Mouse (Mus musculus) hindbrain, embryonic 11.5 days (tissue): Measurements from ENCODE around the gene Rgs9. TPM values are rescaled to one million over a fixed set of nuclear protein-coding genes. Genes with fewer than 3 reads are reported as not detected.
A peak's percentile ranks its signal among the peaks of the same experiment; 100 is the strongest.

Experiments
- ATAC-seq: fragments of 200-750 bp; cut with Nextera tagmentation; 2 replicates; pipeline ENCODE4 v1.8.0; 2017; ENCODE audit warnings: mild to moderate bottlenecking, moderate TSS enrichment, moderate library complexity; ENCODE audit not compliant: low FRiP score
- DNase-seq: peaks from one replicate; pipeline ENCODE4 v3.0.0-alpha.2; 2015; ENCODE audit warnings: low spot score
- H3K27ac ChIP-seq: fragments of 300-500 bp; sonication (generic); 2 replicates; pipeline ENCODE4 v1.5.1; 2014; ENCODE audit warnings: mild to moderate bottlenecking, low read depth, low read length
- H3K27me3 ChIP-seq: fragments of 300-500 bp; sonication (generic); 2 replicates; pipeline ENCODE4 v1.6.1; 2014; ENCODE audit warnings: mild to moderate bottlenecking, low read length, moderate library complexity, mixed read lengths; ENCODE audit not compliant: control insufficient read depth, insufficient read depth
- H3K36me3 ChIP-seq: fragments of 300-500 bp; sonication (generic); 2 replicates; pipeline ENCODE4 v1.6.1; 2014; ENCODE audit warnings: mild to moderate bottlenecking, low read length, moderate library complexity, mixed read lengths; ENCODE audit not compliant: control insufficient read depth, insufficient read depth
- H3K4me1 ChIP-seq: fragments of 300-500 bp; sonication (generic); replicated peaks from 2 replicates; pipeline ENCODE4 v1.6.1; 2014; ENCODE audit warnings: low read length, mixed read lengths; ENCODE audit not compliant: control insufficient read depth, insufficient read depth
- H3K4me2 ChIP-seq: fragments of 300-500 bp; sonication (generic); replicated peaks from 2 replicates; pipeline ENCODE4 v1.6.1; 2014; ENCODE audit warnings: mild to moderate bottlenecking, low read depth, low read length
- H3K4me3 ChIP-seq: fragments of 300-500 bp; sonication (generic); 2 replicates; pipeline ENCODE4 v1.5.1; 2014; ENCODE audit warnings: low read depth, low read length
- H3K9ac ChIP-seq: fragments of 300-500 bp; sonication (generic); 2 replicates; pipeline ENCODE4 v1.6.1; 2014; ENCODE audit warnings: low read depth, low read length
- H3K9me3 ChIP-seq: fragments of 300-500 bp; sonication (generic); 2 replicates; pipeline ENCODE4 v1.6.1; 2016; ENCODE audit warnings: low read length; ENCODE audit not compliant: control insufficient read depth
- WGBS: fragments of 180-500 bp; shearing (Covaris S2); extraction: QIAGEN DNeasy Blood & Tissue Kit; methylation state at CpG from one replicate; pipeline ENCODE4 v1.1.7; 2014; 5-methylcytosine and 5-hydroxymethylcytosine counted together
- polyA plus RNA-seq: library from polyadenylated mRNA; unstranded; fragments of >200 nt; fragmentation: Nextera tagmentation; extraction: Ambion mirVana; gene quantifications from 2 replicates; pipeline ENCODE4 v1.2.1, GENCODE M21; 2014

The Rgs9 gene
- polyA plus RNA-seq, 1 experiment from 2014 or later = 2.4 TPM

- no peak overlapping the region for H3K4me3 ChIP-seq
- H3K9ac ChIP-seq = no peak overlapping the region
These were observed 110.2 kb downstream of the Rgs9 start for GRCm38 (mm10) chr11:109187631-109188184.

GRCm38 (mm10) chr11:109181118-109181517 lies 116.8 kb downstream of the Rgs9 start:
- Histone ChIP-seq H3K27ac (no peak overlapping the region), H3K9ac (no peak overlapping the region), H3K27me3 (no peaks in the 10 kb centered on the region), H3K4me1 (no peaks in the 10 kb centered on the region), H3K4me3 (no peak overlapping the region), H3K4me2 (no peak overlapping the region), H3K36me3 (no peaks in the 10 kb centered on the region), H3K9me3 (no peaks in the 10 kb centered on the region)
- DNase-seq = no peak
- 70% methylated on average over 7 of the region's 7 CpGs for WGBS
- ATAC-seq = no peak

More at GRCm38 (mm10) chr11:109187631-109188184, 110.2 kb downstream of the Rgs9 start:
- no peaks in the 10 kb centered on the region; the same call in 1 of the 2 replicates for H3K4me1 ChIP-seq
- no peaks in the 10 kb centered on the region for H3K36me3 ChIP-seq
- ATAC-seq (no peak), DNase-seq (no peak)
- 87% methylated on average over 6 of the region's 6 CpGs for WGBS
- no peaks in the 10 kb centered on the region for H3K27me3 ChIP-seq
- H3K27ac ChIP-seq = no peak overlapping the region
- H3K4me2 ChIP-seq = no peak overlapping the region
- H3K9me3 ChIP-seq = no peaks in the 10 kb centered on the region

GRCm38 (mm10) chr11:109180290-109180689 lies 117.6 kb downstream of the Rgs9 start:
- Histone ChIP-seq H3K36me3 (no peaks in the 10 kb centered on the region), H3K4me1 (no peaks in the 10 kb centered on the region), H3K4me3 (no peak overlapping the region), H3K4me2 (no peak overlapping the region), H3K9ac (no peak overlapping the region), H3K27ac (no peak overlapping the region), H3K9me3 (no peaks in the 10 kb centered on the region), H3K27me3 (no peaks in the 10 kb centered on the region)
- DNase-seq (no peak), ATAC-seq (no peak)
- 91% methylated on average over 11 of the region's 11 CpGs for WGBS

GRCm38 (mm10) chr11:109178788-109179518 lies 119.0 kb downstream of the Rgs9 start:
- Histone ChIP-seq H3K9ac (no peak overlapping the region), H3K4me1 (no peaks in the 10 kb centered on the region), H3K27me3 (no peaks in the 10 kb centered on the region), H3K36me3 (no peaks in the 10 kb centered on the region), H3K27ac (no peak overlapping the region), H3K4me2 (no peak overlapping the region), H3K4me3 (no peak overlapping the region), H3K9me3 (no peaks in the 10 kb centered on the region)
- WGBS = 44% methylated on average over 8 of the region's 8 CpGs
- DNase-seq = peak; percentile 47
- no peak for ATAC-seq

- DNase-seq (no peak), ATAC-seq (no peak)
- H3K9me3 ChIP-seq = no peaks in the 10 kb centered on the region
- H3K4me1 ChIP-seq = no peaks in the 10 kb centered on the region
- no peak overlapping the region for H3K4me2 ChIP-seq
- H3K27ac ChIP-seq = no peak overlapping the region
- H3K4me3 ChIP-seq = no peak overlapping the region
- H3K36me3 ChIP-seq = no peaks in the 10 kb centered on the region
- 89% methylated on average over 8 of the region's 8 CpGs for WGBS
- no peaks in the 10 kb centered on the region for H3K27me3 ChIP-seq
- H3K9ac ChIP-seq = no peak overlapping the region
These were observed 122.5 kb downstream of the Rgs9 start for GRCm38 (mm10) chr11:109175376-109175969.

Other genes starting within 250 kb of the Rgs9 start
- 0.15 TPM in 1 of 2 replicates, not detected in the other for gene E030025P04Rik, start 153.8 kb downstream of the Rgs9 start, polyA plus RNA-seq
- gene Gna13, start 64.7 kb upstream of the Rgs9 start, polyA plus RNA-seq = 20.6 and 25.2 TPM in 2 replicates
- gene 9930022D16Rik, start 115.8 kb upstream of the Rgs9 start, polyA plus RNA-seq = not detected in 2 replicates
- gene Amz2, start 127.8 kb upstream of the Rgs9 start, polyA plus RNA-seq = 49.9 and 50.4 TPM in 2 replicates
- gene Arsg, start 175.2 kb upstream of the Rgs9 start, polyA plus RNA-seq = 3.1 and 4.2 TPM in 2 replicates
- gene Slc16a6, start 175.5 kb upstream of the Rgs9 start, polyA plus RNA-seq = 4.6 and 6.0 TPM in 2 replicates